Mouse (Mus musculus) hindbrain, postnatal 0 days (tissue): ENCODE data around the gene Tmprss9. TPM values are rescaled to one million over a fixed set of nuclear protein-coding genes. Genes with fewer than 3 reads are reported as not detected.

Experiments
- ATAC-seq: fragments of 200-750 bp; cut with Nextera tagmentation; 2 replicates; pipeline ENCODE4 v1.8.0; 2017; ENCODE audit warnings: mild to moderate bottlenecking, moderate TSS enrichment, moderate library complexity
- DNase-seq: peaks from one replicate; pipeline ENCODE4 v3.0.0-alpha.2; 2015; ENCODE audit warnings: low spot score
- H3K27ac ChIP-seq: fragments of 300-500 bp; sonication (generic); 2 replicates; pipeline ENCODE4 v1.5.1; 2014; ENCODE audit warnings: mild to moderate bottlenecking
- H3K27me3 ChIP-seq: fragments of 300-500 bp; sonication (generic); 2 replicates; pipeline ENCODE4 v1.6.1; 2014; ENCODE audit warnings: low read length, mixed read lengths; ENCODE audit not compliant: insufficient read depth
- H3K36me3 ChIP-seq: fragments of 300-500 bp; sonication (generic); 2 replicates; pipeline ENCODE4 v1.6.1; 2014; ENCODE audit warnings: low read length, mixed read lengths; ENCODE audit not compliant: insufficient read depth
- H3K4me1 ChIP-seq: fragments of 300-500 bp; sonication (generic); 2 replicates; pipeline ENCODE4 v1.6.1; 2014; ENCODE audit warnings: antibody characterized with exemption, low read length, mixed read lengths; ENCODE audit not compliant: insufficient read depth
- H3K4me2 ChIP-seq: fragments of 300-500 bp; sonication (generic); 2 replicates; pipeline ENCODE4 v1.6.1; 2014; ENCODE audit warnings: low read depth, mild to moderate bottlenecking, low read length, moderate library complexity, mixed read lengths
- H3K4me3 ChIP-seq: fragments of 300-500 bp; sonication (generic); 2 replicates; pipeline ENCODE4 v1.5.1; 2014; ENCODE audit warnings: low read length
- H3K9ac ChIP-seq: fragments of 300-500 bp; sonication (generic); replicated peaks from 2 replicates; pipeline ENCODE4 v1.6.1; 2014; ENCODE audit warnings: mild to moderate bottlenecking, low read length, moderate library complexity, mixed read lengths
- H3K9me3 ChIP-seq: fragments of 300-500 bp; sonication (generic); 2 replicates; pipeline ENCODE4 v1.6.1; 2016; ENCODE audit warnings: low read length, mixed read lengths
- CTCF ChIP-seq: IDR thresholded peaks from 2 replicates; pipeline ENCODE4 v1.5.1; 2016; ENCODE audit warnings: antibody characterized with exemption, control low read depth, low read depth
- WGBS: fragments of 180-500 bp; shearing (Covaris S2); extraction: QIAGEN DNeasy Blood & Tissue Kit; methylation state at CpG from one replicate; pipeline ENCODE4 v1.1.7; 2014; 5-methylcytosine and 5-hydroxymethylcytosine counted together
- polyA plus RNA-seq: library from polyadenylated mRNA; unstranded; fragments of >200 nt; fragmentation: Nextera tagmentation; extraction: Ambion mirVana; gene quantifications from 2 replicates; pipeline ENCODE4 v1.2.1, GENCODE M21; 2015
- total RNA-seq: library from RNA; depleted of rRNA; stranded (reverse); fragments of >200 nt; gene quantifications from 2 replicates; pipeline ENCODE4 v1.2.3, GENCODE M21; 2014

Tmprss9 gene
- total and polyA plus RNA-seq, 2 experiments from 2014 or later, result 0.10 to 0.26 TPM

- no peak overlapping the region for H3K27ac ChIP-seq
Measured at GRCm38 (mm10) chr10:80911354-80911753, 39.7 kb downstream of the Tmprss9 start.

GRCm38 (mm10) chr10:80911891-80912290 lies 40.2 kb downstream of the Tmprss9 start:
- Histone ChIP-seq H3K9ac (no peak overlapping the region), H3K27ac (no peak overlapping the region), H3K4me1 (peaks cover 5% of the 10 kb centered on the region; the same call in 1 of the 2 replicates), H3K4me3 (no peak overlapping the region), H3K36me3 (peaks cover 7% of the 10 kb centered on the region), H3K4me2 (no peak overlapping the region), H3K27me3 (no peaks in the 10 kb centered on the region), H3K9me3 (no peaks in the 10 kb centered on the region)
- no peak for TF ChIP-seq CTCF
- ATAC-seq (no peak), DNase-seq (no peak)

More at GRCm38 (mm10) chr10:80911354-80911753, 39.7 kb downstream of the Tmprss9 start:
- Histone ChIP-seq H3K4me1 (peaks cover 1% of the 10 kb centered on the region; the same call in 1 of the 2 replicates), H3K27me3 (no peaks in the 10 kb centered on the region), H3K4me2 (no peak overlapping the region), H3K9ac (no peak overlapping the region), H3K36me3 (peaks cover 9% of the 10 kb centered on the region), H3K9me3 (no peaks in the 10 kb centered on the region), H3K4me3 (no peak overlapping the region)
- no peak for TF ChIP-seq CTCF
- 88% methylated on average over 4 of the region's 4 CpGs for WGBS
- DNase-seq (no peak), ATAC-seq (no peak)

- ATAC-seq (no peak), DNase-seq (no peak)
- WGBS, result 88% methylated on average over 7 of the region's 8 CpGs
- Histone ChIP-seq H3K9me3 (no peaks in the 10 kb centered on the region), H3K27ac (peak overlapping the region; percentile 8), H3K4me3 (no peak overlapping the region), H3K4me2 (no peak overlapping the region), H3K9ac (no peak overlapping the region), H3K36me3 (peaks cover 7% of the 10 kb centered on the region; the same call in 1 of the 2 replicates), H3K4me1 (peaks cover 5% of the 10 kb centered on the region; the same call in 1 of the 2 replicates), H3K27me3 (no peaks in the 10 kb centered on the region)
- no peak for TF ChIP-seq CTCF
Measured at GRCm38 (mm10) chr10:80913364-80914011, 41.8 kb downstream of the Tmprss9 start.

- WGBS, result 88% methylated on average over 5 of the region's 5 CpGs
- H3K9ac ChIP-seq, result no peak overlapping the region
- no peak for DNase-seq
Measured at GRCm38 (mm10) chr10:80914253-80914656, 42.6 kb downstream of the Tmprss9 start.

GRCm38 (mm10) chr10:80915260-80915659 lies 43.6 kb downstream of the Tmprss9 start:
- WGBS, result 84% methylated on average over 2 of the region's 2 CpGs
- DNase-seq (no peak), ATAC-seq (no peak)
- TF ChIP-seq CTCF, result no peak
- Histone ChIP-seq H3K4me2 (no peak overlapping the region), H3K27ac (no peak overlapping the region), H3K4me1 (peaks cover 5% of the 10 kb centered on the region; the same call in 1 of the 2 replicates), H3K9ac (no peak overlapping the region), H3K9me3 (no peaks in the 10 kb centered on the region), H3K4me3 (no peak overlapping the region), H3K27me3 (no peaks in the 10 kb centered on the region), H3K36me3 (no peaks in the 10 kb centered on the region)

More at GRCm38 (mm10) chr10:80914253-80914656, 42.6 kb downstream of the Tmprss9 start:
- peaks cover 7% of the 10 kb centered on the region; the same call in 1 of the 2 replicates for H3K36me3 ChIP-seq
- H3K4me2 ChIP-seq, result no peak overlapping the region
- H3K4me3 ChIP-seq, result no peak overlapping the region
- ATAC-seq, result no peak
- H3K27ac ChIP-seq, result no peak overlapping the region; the same call in 1 of the 2 replicates
- TF ChIP-seq CTCF, result no peak
- H3K4me1 ChIP-seq, result peaks cover 5% of the 10 kb centered on the region; the same call in 1 of the 2 replicates
- no peaks in the 10 kb centered on the region for H3K27me3 ChIP-seq
- H3K9me3 ChIP-seq, result no peaks in the 10 kb centered on the region

- Histone ChIP-seq H3K9ac (no peak overlapping the region), H3K27me3 (no peaks in the 10 kb centered on the region), H3K4me1 (peaks cover 5% of the 10 kb centered on the region; the same call in 1 of the 2 replicates), H3K4me2 (no peak overlapping the region), H3K36me3 (no peaks in the 10 kb centered on the region), H3K27ac (no peak overlapping the region), H3K9me3 (no peaks in the 10 kb centered on the region), H3K4me3 (no peak overlapping the region)
- TF ChIP-seq CTCF, result no peak
- 83% methylated on average over 4 of the region's 4 CpGs for WGBS
- DNase-seq, result no peak
- ATAC-seq, result no peak
Measured at GRCm38 (mm10) chr10:80915736-80916135, 44.1 kb downstream of the Tmprss9 start.

- peaks cover 7% of the 10 kb centered on the region; the same call in 1 of the 2 replicates for H3K4me1 ChIP-seq
- TF ChIP-seq CTCF, result no peak; the same call in 1 of the 2 replicates
- peak overlapping the region; percentile 91 for H3K4me2 ChIP-seq
- H3K9ac ChIP-seq, result peak overlapping the region; percentile 86
- 1% methylated on average over 15 of the region's 15 CpGs for WGBS
- peak overlapping the region; percentile 94 for H3K4me3 ChIP-seq
- peak overlapping the region; percentile 85 for H3K27ac ChIP-seq
- ATAC-seq (peak; percentile 41), DNase-seq (peak; percentile 72)
- no peaks in the 10 kb centered on the region for H3K36me3 ChIP-seq
- H3K27me3 ChIP-seq, result no peaks in the 10 kb centered on the region
- H3K9me3 ChIP-seq, result no peaks in the 10 kb centered on the region
Measured at GRCm38 (mm10) chr10:80917336-80917778, 45.7 kb downstream of the Tmprss9 start.
